Mouse (Mus musculus): ENCODE data around the gene Rftn2.

Rftn2 gene

GRCm38 (mm10) chr1:55211081-55211480 is 15.5 kb downstream of the Rftn2 start:
- DNase-seq (ENCODE audit: low spot score), result no peak

GRCm38 (mm10) chr1:55210202-55210965 is 16.2 kb downstream of the Rftn2 start:
- no peak for DNase-seq (ENCODE audit: low spot score)

- DNase-seq (ENCODE audit: low spot score), result no peak
Measured at GRCm38 (mm10) chr1:55208500-55209140, 18.0 kb downstream of the Rftn2 start.

- DNase-seq (ENCODE audit: low spot score), result no peak
Measured at GRCm38 (mm10) chr1:55207561-55207960, 19.0 kb downstream of the Rftn2 start.

- no peak for DNase-seq (ENCODE audit: low spot score)
Measured at GRCm38 (mm10) chr1:55205808-55206327, 20.7 kb downstream of the Rftn2 start.

GRCm38 (mm10) chr1:55201850-55202752 is 24.5 kb downstream of the Rftn2 start:
- no peak for DNase-seq (ENCODE audit: low spot score)

GRCm38 (mm10) chr1:55198719-55199118 is 27.9 kb downstream of the Rftn2 start:
- DNase-seq (ENCODE audit: low spot score), result no peak

GRCm38 (mm10) chr1:55196327-55197003 is 30.1 kb downstream of the Rftn2 start:
- DNase-seq (ENCODE audit: low spot score), result no peak

GRCm38 (mm10) chr1:55195021-55195420 is 31.6 kb downstream of the Rftn2 start:
- no peak for DNase-seq (ENCODE audit: low spot score)

GRCm38 (mm10) chr1:55194064-55194915 is 32.3 kb downstream of the Rftn2 start:
- DNase-seq (ENCODE audit: low spot score), result no peak

- no peak for DNase-seq (ENCODE audit: low spot score)
Measured at GRCm38 (mm10) chr1:55193316-55193715, 33.3 kb downstream of the Rftn2 start.

- no peak for DNase-seq (ENCODE audit: low spot score)
Measured at GRCm38 (mm10) chr1:55192824-55193223, 33.8 kb downstream of the Rftn2 start.

GRCm38 (mm10) chr1:55192015-55192414 is 34.6 kb downstream of the Rftn2 start:
- no peak for DNase-seq (ENCODE audit: low spot score)

GRCm38 (mm10) chr1:55186592-55187210 is 39.9 kb downstream of the Rftn2 start:
- no peak for DNase-seq (ENCODE audit: low spot score)

- DNase-seq (ENCODE audit: low spot score), result no peak
Measured at GRCm38 (mm10) chr1:55185718-55186117, 40.9 kb downstream of the Rftn2 start.

- no peak for DNase-seq (ENCODE audit: low spot score)
Measured at GRCm38 (mm10) chr1:55182392-55182791, 44.2 kb downstream of the Rftn2 start.

- no peak for DNase-seq (ENCODE audit: low spot score)
Measured at GRCm38 (mm10) chr1:55179917-55180566, 46.5 kb downstream of the Rftn2 start.

- DNase-seq (ENCODE audit: low spot score), result no peak
Measured at GRCm38 (mm10) chr1:55174558-55175034, 52.0 kb downstream of the Rftn2 start.

GRCm38 (mm10) chr1:55173720-55174557 is 52.6 kb downstream of the Rftn2 start:
- no peak for DNase-seq (ENCODE audit: low spot score)
